Mouse (Mus musculus) ovary, postnatal 10 days (tissue): ENCODE results near the gene Fgf2.

Experiments used
- DNase-seq: peaks from one replicate; pipeline ENCODE4 v3.0.0; 2022; ENCODE audit warnings: low spot score

Gene Fgf2

GRCm38 (mm10) chr3:37348221-37349165 lies at the start of gene Fgf2:
Fgf2 (plus strand) TSS chr3:37348346.
- DNase-seq = peak; percentile 24

- no peak for DNase-seq
Observed at GRCm38 (mm10) chr3:37299470-37299869, 48.7 kb upstream of the Fgf2 start.

- DNase-seq = no peak
Observed at GRCm38 (mm10) chr3:37302685-37303084, 45.5 kb upstream of the Fgf2 start.

- DNase-seq = no peak
Observed at GRCm38 (mm10) chr3:37303392-37304139, 44.6 kb upstream of the Fgf2 start.

GRCm38 (mm10) chr3:37311897-37312369 lies 36.2 kb upstream of the Fgf2 start:
- no peak for DNase-seq

GRCm38 (mm10) chr3:37312370-37312941 lies 35.7 kb upstream of the Fgf2 start, which contains the start of the genes Bbs12 and Cetn4:
Bbs12 (plus strand) TSS chr3:37312554.
Cetn4 (minus strand) TSS chr3:37312708.
- peak; percentile 99 for DNase-seq

GRCm38 (mm10) chr3:37313371-37313770 lies 34.8 kb upstream of the Fgf2 start:
- DNase-seq = no peak

- no peak for DNase-seq
Observed at GRCm38 (mm10) chr3:37316233-37316632, 31.9 kb upstream of the Fgf2 start.

- DNase-seq = no peak
Observed at GRCm38 (mm10) chr3:37324310-37324709, 23.8 kb upstream of the Fgf2 start.

GRCm38 (mm10) chr3:37325317-37326112 lies 22.6 kb upstream of the Fgf2 start:
- DNase-seq = no peak

- no peak for DNase-seq
Observed at GRCm38 (mm10) chr3:37326627-37327026, 21.5 kb upstream of the Fgf2 start.

- no peak for DNase-seq
Observed at GRCm38 (mm10) chr3:37328489-37328888, 19.7 kb upstream of the Fgf2 start.

- no peak for DNase-seq
Observed at GRCm38 (mm10) chr3:37329963-37330362, 18.2 kb upstream of the Fgf2 start.

GRCm38 (mm10) chr3:37331999-37332449 lies 16.1 kb upstream of the Fgf2 start:
- DNase-seq = no peak

GRCm38 (mm10) chr3:37334053-37334452 lies 14.1 kb upstream of the Fgf2 start:
- no peak for DNase-seq

- DNase-seq = no peak
Observed at GRCm38 (mm10) chr3:37341110-37341509, 7.0 kb upstream of the Fgf2 start.

- no peak for DNase-seq
Observed at GRCm38 (mm10) chr3:37342811-37343210, 5.3 kb upstream of the Fgf2 start.

GRCm38 (mm10) chr3:37347671-37348070 lies 475 bp upstream of the Fgf2 start:
- DNase-seq = no peak

GRCm38 (mm10) chr3:37349166-37349548 lies 1.0 kb downstream of the Fgf2 start:
- DNase-seq = no peak

GRCm38 (mm10) chr3:37350386-37350785 lies 2.2 kb downstream of the Fgf2 start:
- DNase-seq = no peak

GRCm38 (mm10) chr3:37353951-37354481 lies 5.9 kb downstream of the Fgf2 start:
- no peak for DNase-seq
